Mouse (Mus musculus): ENCODE results near the gene Dync1li1. TPM values are rescaled to one million over a fixed set of nuclear protein-coding genes. Genes with fewer than 3 reads are reported as not detected.

Gene Dync1li1
- total and polyA plus RNA-seq, 3 experiments, result 38.1 to 57.0 (median 43.6) TPM

DNA sequence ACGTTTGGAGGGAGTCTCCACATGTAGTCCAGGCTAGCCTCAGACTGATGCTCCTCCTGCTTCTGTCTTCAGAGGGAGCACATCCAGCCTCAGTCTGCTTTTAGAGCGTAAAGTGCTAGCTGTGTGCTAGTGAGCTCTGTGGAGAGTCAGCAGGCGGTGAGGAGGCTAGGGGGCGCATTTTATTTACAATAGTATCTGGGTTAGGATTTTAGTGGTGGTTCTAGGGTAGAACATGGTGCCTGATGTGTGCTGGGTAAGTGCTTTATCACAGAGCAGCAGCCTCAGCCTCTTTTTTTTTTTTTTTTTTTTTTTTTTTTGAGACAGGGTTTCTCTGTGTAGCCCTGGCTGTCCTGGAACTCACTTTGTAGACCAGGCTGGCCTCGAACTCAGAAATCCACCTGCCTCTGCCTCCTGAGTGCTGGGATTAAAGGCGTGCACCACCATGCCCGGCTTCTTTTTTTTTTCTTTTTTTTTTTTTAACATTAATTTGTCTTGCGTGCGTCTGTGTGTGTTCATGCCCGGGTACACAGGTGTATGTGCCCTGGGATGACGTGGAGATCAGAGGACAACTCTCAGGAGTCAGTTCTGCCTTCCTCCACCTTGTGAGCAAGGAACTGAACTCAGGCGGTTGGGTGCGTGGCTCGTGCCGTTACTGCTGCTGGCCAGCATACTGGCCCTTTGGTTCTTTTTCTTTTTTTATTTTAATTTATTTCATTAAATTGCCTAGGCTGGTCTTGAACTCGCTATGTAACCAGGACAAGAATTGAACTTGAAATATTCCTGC is 11.5 kb downstream of the Dync1li1 start:
- peaks cover 0 to 2% of the 10 kb centered on the region in 2 experiments; a peak in 1 of 4 replicates for H3K4me1 ChIP-seq (ENCODE audit: control insufficient read depth in 1 of 2, insufficient read depth in 2 of 2)
- H3K27me3 ChIP-seq (replicated peaks), result no peaks in the 10 kb centered on the region
- H3K27ac ChIP-seq (ENCODE audit: insufficient read depth, low read depth), result no peak overlapping the region
- no peak for TF ChIP-seq ETS1 (conservative IDR thresholded peaks at IDR 0.05; ENCODE audit: low read depth, low read length)
- no peak for TF ChIP-seq E2F4 (IDR thresholded peaks at IDR 0.05; ENCODE audit: insufficient replicate concordance, low read depth, low read length)
- no peak for TF ChIP-seq RAD21 (IDR thresholded peaks at IDR 0.05; ENCODE audit: low read depth, low read length)
- no peak for TF ChIP-seq CHD1 (IDR thresholded peaks at IDR 0.05; ENCODE audit: low read depth, low read length)
- TF ChIP-seq JUND (conservative IDR thresholded peaks at IDR 0.05; ENCODE audit: low read depth, low read length), result no peak
- no peak for TF ChIP-seq ZKSCAN1 (IDR thresholded peaks at IDR 0.05; ENCODE audit: borderline replicate concordance, low read depth, low read length)
- TF ChIP-seq POLR2A (IDR thresholded peaks at IDR 0.05; ENCODE audit: low read depth, low read length), result no peak
- no peak for TF ChIP-seq RCOR1 (conservative IDR thresholded peaks at IDR 0.05; ENCODE audit: low read depth, low read length)
- TF ChIP-seq JUN (IDR thresholded peaks at IDR 0.05; ENCODE audit: insufficient read depth, low read depth, low read length), result no peak
- TF ChIP-seq GABPA (IDR thresholded peaks at IDR 0.05; ENCODE audit: insufficient replicate concordance, low read depth, low read length), result no peak
- TF ChIP-seq USF1 (IDR thresholded peaks at IDR 0.05; ENCODE audit: low read depth, low read length), result no peak
- TF ChIP-seq MYC (IDR thresholded peaks at IDR 0.05; ENCODE audit: low read depth, low read length), result no peak
- no peak for TF ChIP-seq UBTF (IDR thresholded peaks at IDR 0.05; ENCODE audit: low read depth, low read length)
- no peak for TF ChIP-seq TCF12 (IDR thresholded peaks at IDR 0.05; ENCODE audit: low read depth, low read length)
- TF ChIP-seq MAFK (IDR thresholded peaks at IDR 0.05; ENCODE audit: insufficient replicate concordance, low read length), result no peak
- no peak for TF ChIP-seq EP300 (IDR thresholded peaks at IDR 0.05; ENCODE audit: low read length)
- TF ChIP-seq MXI1 (IDR thresholded peaks at IDR 0.05; ENCODE audit: low read depth, low read length), result no peak
- no peak for TF ChIP-seq IRF4 (IDR thresholded peaks at IDR 0.05; ENCODE audit: low read depth, low read length)
- TF ChIP-seq ZMIZ1 (IDR thresholded peaks at IDR 0.05; ENCODE audit: low read depth, low read length), result no peak
- TF ChIP-seq CHD2 (IDR thresholded peaks at IDR 0.05; ENCODE audit: low read length), result no peak
- H3K4me2 ChIP-seq (ENCODE audit: insufficient read depth, low read depth, poor library complexity, severe bottlenecking), result no peak overlapping the region
- H3K4me3 ChIP-seq (replicated peaks in 1 of 3; ENCODE audit: low read depth in 2 of 3, low read length in 2 of 3, poor library complexity in 1 of 3), result no peak overlapping the region
- in situ Hi-C loops (cut with MboI; ENCODE audit: low pct_ligation_motif_present, low pct_unique_long_range_greater_than_20kb, low sequenced_read_pairs) (no loop called here), dilution Hi-C loops (cut with MboI; ENCODE audit: extremely low pct_ligation_motif_present, extremely low pct_unique_long_range_greater_than_20kb, low sequenced_read_pairs) (no loop called here)
- peaks cover 15 to 70% of the 10 kb centered on the region in 2 experiments for H3K36me3 ChIP-seq (replicated peaks in 1 of 2; ENCODE audit: control insufficient read depth in 1 of 2, insufficient read depth in 1 of 2, low read length in 1 of 2)
- no peak for DNase-seq (ENCODE audit: extremely low read depth)
- H3K9me3 ChIP-seq (replicated peaks; ENCODE audit: low read length), result no peaks in the 10 kb centered on the region
- peaks cover 34% of the 10 kb centered on the region for H3K79me2 ChIP-seq (replicated peaks; ENCODE audit: control insufficient read depth, extremely low read depth, insufficient read depth, poor library complexity, severe bottlenecking)
- no peak overlapping the region for H3K9ac ChIP-seq (ENCODE audit: insufficient read depth, low read depth)

DNA sequence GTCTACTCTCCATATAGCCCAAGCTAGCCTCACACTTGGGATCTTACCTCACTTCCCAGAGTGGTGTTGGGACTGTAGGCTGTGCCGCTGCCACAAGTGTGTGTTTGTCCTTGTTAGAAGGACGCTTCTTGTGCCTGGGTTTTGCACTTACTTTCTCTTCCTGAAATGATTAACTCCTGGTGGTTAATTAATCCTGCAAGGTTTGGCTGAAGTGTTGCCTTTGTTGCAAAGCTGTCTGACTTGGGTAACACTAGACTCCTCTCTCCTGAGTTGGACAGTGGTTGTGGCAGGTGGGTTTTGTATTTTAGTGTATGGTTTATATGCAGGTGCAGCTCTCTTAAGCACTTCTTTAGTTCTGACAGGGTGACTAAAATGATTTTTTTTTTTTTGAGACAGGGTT is 12.4 kb downstream of the Dync1li1 start:
- no peak for TF ChIP-seq CHD2 (IDR thresholded peaks at IDR 0.05; ENCODE audit: low read length)
- no peak for TF ChIP-seq ZKSCAN1 (IDR thresholded peaks at IDR 0.05; ENCODE audit: borderline replicate concordance, low read depth, low read length)
- Histone ChIP-seq H3K9me3 (replicated peaks; ENCODE audit: low read length) (no peaks in the 10 kb centered on the region), H3K9ac (ENCODE audit: insufficient read depth, low read depth) (no peak overlapping the region), H3K36me3 (replicated peaks in 1 of 2; ENCODE audit: control insufficient read depth in 1 of 2, insufficient read depth in 1 of 2, low read length in 1 of 2) (peaks cover 17 to 76% of the 10 kb centered on the region in 2 experiments), H3K4me1 (ENCODE audit: control insufficient read depth in 1 of 2, insufficient read depth in 2 of 2) (no peaks in the 10 kb centered on the region), H3K4me2 (ENCODE audit: insufficient read depth, low read depth, poor library complexity, severe bottlenecking) (no peak overlapping the region), H3K79me2 (replicated peaks; ENCODE audit: control insufficient read depth, extremely low read depth, insufficient read depth, poor library complexity, severe bottlenecking) (peaks cover 34% of the 10 kb centered on the region), H3K4me3 (replicated peaks in 1 of 3; ENCODE audit: low read depth in 2 of 3, low read length in 2 of 3, poor library complexity in 1 of 3) (no peak overlapping the region), H3K27me3 (replicated peaks) (no peaks in the 10 kb centered on the region), H3K27ac (ENCODE audit: insufficient read depth, low read depth) (no peak overlapping the region)
- no peak for DNase-seq (ENCODE audit: extremely low read depth)
- in situ Hi-C loops (cut with MboI; ENCODE audit: low pct_ligation_motif_present, low pct_unique_long_range_greater_than_20kb, low sequenced_read_pairs) (no loop called here), dilution Hi-C loops (cut with MboI; ENCODE audit: extremely low pct_ligation_motif_present, extremely low pct_unique_long_range_greater_than_20kb, low sequenced_read_pairs) (no loop called here)

All from CH12.LX (cell line).